In genomic region chr7:19308454-19309277, GRCm38 (mm10) we compare ENCODE assay signal across 8 mouse cellular contexts. TPM values are rescaled to one million over a fixed set of nuclear protein-coding genes. Genes with fewer than 3 reads are reported as not detected.
DNase-seq lines count a peak whose midpoint lies in the region; ATAC-seq and TF ChIP-seq lines count a peak whose summit lies in the region.

No protein-coding gene starts in this region.

- TF ChIP-seq RAD21 in MEL (IDR thresholded peaks at IDR 0.05; ENCODE audit: low read depth, low read length), result no peak

- H3K36me3 ChIP-seq in MEL (ENCODE audit: control insufficient read depth in 1 of 2, insufficient read depth in 2 of 2, low read length in 2 of 2), result peaks cover 0 to 4% of the 10 kb centered on the region in 2 experiments; a peak in 1 of 4 replicates
- no peaks in the 10 kb centered on the region for H3K36me3 ChIP-seq in forebrain, postnatal 0 days (ENCODE audit: insufficient read depth)

- peak overlapping the region; percentile 94 for H3K4me2 ChIP-seq in forebrain, postnatal 0 days (ENCODE audit: low read depth)

- peak overlapping the region; percentile 79 for H3K9ac ChIP-seq in MEL (ENCODE audit: control insufficient read depth, low read depth, low read length, poor library complexity, severe bottlenecking)
- peak overlapping the region; percentile 53 for H3K9ac ChIP-seq in forebrain, postnatal 0 days

- DNase-seq in MEL (ENCODE audit: low read depth, low spot score), result peak; percentile 98
- DNase-seq in cerebellum, adult 2 months, result peak; percentile 97 to 98
- peak; percentile 98 for DNase-seq in forebrain, postnatal 0 days
- DNase-seq in heart, postnatal 4 days, result peak; percentile 98
- DNase-seq in layer of hippocampus, adult 2 months (ENCODE audit: low spot score in 2 of 2), result peak; percentile 96 to 97
- DNase-seq in lung, adult 2 months, result peak; percentile 94
- peak; percentile 94 for DNase-seq in testis, postnatal 14 days (ENCODE audit: low spot score)

- H3K4me3 ChIP-seq in MEL (ENCODE audit: control insufficient read depth in 1 of 2, insufficient read depth in 1 of 2, low read depth in 2 of 2, low read length in 2 of 2), result peak overlapping the region; percentile 81 to 91
- H3K4me3 ChIP-seq in cerebellum, adult 2 months (replicated peaks; ENCODE audit: insufficient read depth, low read depth, low read length), result peak overlapping the region; percentile 73
- peak overlapping the region; percentile 60 for H3K4me3 ChIP-seq in forebrain, postnatal 0 days (ENCODE audit: low read depth, low read length)
- H3K4me3 ChIP-seq in layer of hippocampus, adult 2 months, result peak overlapping the region; percentile 63
- peak overlapping the region; percentile 92 for H3K4me3 ChIP-seq in lung, adult 2 months (replicated peaks; ENCODE audit: extremely low read depth, low read depth, low read length)

- peak; percentile 94 for ATAC-seq in forebrain, postnatal 0 days
- ATAC-seq in neutrophil, adult 5-6 weeks (ENCODE audit: extremely low read depth, insufficient number of reproducible peaks, low FRiP score, poor library complexity, severe bottlenecking), result peak; percentile 62

- peak; percentile 23 to 68; a peak in 2 of 4 replicates for TF ChIP-seq POLR2A in MEL (IDR thresholded peaks at IDR 0.05; ENCODE audit: control insufficient read depth in 1 of 2, insufficient read depth in 1 of 2, low read depth in 1 of 2, low read length in 2 of 2, poor library complexity in 1 of 2)
- peak; percentile 73; the same call in 1 of the 2 replicates for TF ChIP-seq POLR2A in cerebellum, adult 2 months (IDR thresholded peaks at IDR 0.05; ENCODE audit: borderline replicate concordance, insufficient read depth, low read length)
- TF ChIP-seq POLR2A in lung, adult 2 months (IDR thresholded peaks at IDR 0.05; ENCODE audit: borderline replicate concordance, extremely low read depth, low read depth, low read length), result peak; percentile 60; the same call in 1 of the 2 replicates

- WGBS in cerebellum, adult 2 months, result 1% methylated on average over 58 of the region's 58 CpGs
- under 1% methylated on average over 57 of the region's 58 CpGs for WGBS in forebrain, postnatal 0 days
- under 1% methylated on average over 58 of the region's 58 CpGs for WGBS in lung, adult 2 months

- H3K27ac ChIP-seq in MEL (ENCODE audit: control insufficient read depth, low read depth, low read length), result peak overlapping the region; percentile 65
- peak overlapping the region; percentile 82 for H3K27ac ChIP-seq in cerebellum, adult 2 months (ENCODE audit: insufficient read depth, low read length)
- peak overlapping the region; percentile 60; the same call in 1 of the 2 replicates for H3K27ac ChIP-seq in forebrain, postnatal 0 days (ENCODE audit: low read depth, low read length)
- H3K27ac ChIP-seq in layer of hippocampus, adult 2 months, result peak overlapping the region; percentile 98

- no peaks in the 10 kb centered on the region; the same call in 1 of the 2 replicates for H3K79me2 ChIP-seq in MEL (ENCODE audit: control insufficient read depth, insufficient read depth, low read length, poor library complexity)

- H3K4me1 ChIP-seq in MEL (ENCODE audit: control insufficient read depth in 1 of 2, insufficient read depth in 2 of 2, low read length in 2 of 2), result peaks cover 3 to 16% of the 10 kb centered on the region in 2 experiments; a peak in 3 of 4 replicates
- H3K4me1 ChIP-seq in cerebellum, adult 2 months (ENCODE audit: control insufficient read depth, insufficient read depth, low read length), result peaks cover 3% of the 10 kb centered on the region; the same call in 1 of the 2 replicates
- peaks cover 11% of the 10 kb centered on the region for H3K4me1 ChIP-seq in forebrain, postnatal 0 days (ENCODE audit: insufficient read depth)
- H3K4me1 ChIP-seq in lung, adult 2 months (ENCODE audit: control insufficient read depth, insufficient read depth, low read length), result peaks cover 9% of the 10 kb centered on the region

- H3K9me3 ChIP-seq in MEL (replicated peaks; ENCODE audit: insufficient read depth, low read length), result no peaks in the 10 kb centered on the region
- H3K9me3 ChIP-seq in forebrain, postnatal 0 days (ENCODE audit: low read length), result no peaks in the 10 kb centered on the region

- TF ChIP-seq EP300 in MEL (IDR thresholded peaks at IDR 0.05; ENCODE audit: low read depth in 1 of 2, low read length in 2 of 2), result 0 out of 4 replicates have a peak, but pooled peaks of 1 of the 2 experiments have one; percentile 9

- TF ChIP-seq CTCF in MEL (IDR thresholded peaks at IDR 0.05 in 2 of 3, conservative IDR thresholded peaks at IDR 0.05 in 1 of 3; ENCODE audit: control insufficient read depth in 1 of 3, insufficient read depth in 1 of 3, low read depth in 2 of 3, low read length in 3 of 3, poor library complexity in 1 of 3, severe bottlenecking in 1 of 3), result no peak
- TF ChIP-seq CTCF in cerebellum, adult 2 months (IDR thresholded peaks at IDR 0.05; ENCODE audit: borderline replicate concordance, insufficient read depth, low read depth, low read length), result no peak
- peak; percentile 57 for TF ChIP-seq CTCF in forebrain, postnatal 0 days (IDR thresholded peaks at IDR 0.05; ENCODE audit: low read depth)
- peak; percentile 41 for TF ChIP-seq CTCF in layer of hippocampus, adult 2 months (conservative IDR thresholded peaks at IDR 0.05)
- TF ChIP-seq CTCF in lung, adult 2 months (IDR thresholded peaks at IDR 0.05; ENCODE audit: insufficient read depth, low read length), result no peak

- peaks cover 2 to 3% of the 10 kb centered on the region in 2 experiments; a peak in 1 of 4 replicates for H3K27me3 ChIP-seq in MEL (ENCODE audit: control insufficient read depth in 1 of 2, insufficient read depth in 2 of 2, low read length in 2 of 2)
- H3K27me3 ChIP-seq in cerebellum, adult 2 months (ENCODE audit: control insufficient read depth, insufficient read depth, low read length), result peaks cover 2% of the 10 kb centered on the region; the same call in 1 of the 2 replicates
- peaks cover 24% of the 10 kb centered on the region for H3K27me3 ChIP-seq in forebrain, postnatal 0 days (ENCODE audit: insufficient read depth, low read length)

TF ChIP-seq in MEL, 35 proteins besides CTCF, POLR2A, EP300 and RAD21 (continues in another document):
- TF ChIP-seq MAX (IDR thresholded peaks at IDR 0.05; ENCODE audit: low read length) (peak; percentile 88), ZNF384 (IDR thresholded peaks at IDR 0.05; ENCODE audit: low read depth, low read length) (no peak)

RNA-seq across cellular contexts. Expression of gene Fosb, which starts 1.2 kb away (rescaled TPM):
- 0.04 and 0.10 TPM in 2 replicates for total RNA-seq in MEL (2012; rRNA removed)
- under 1 TPM in 1 of 2 experiments, not detected in 1; 0.49 TPM for polyA plus RNA-seq in MEL (2012; ENCODE audit: insufficient read depth in 1 of 2, insufficient read length in 2 of 2, low read depth in 1 of 2, low replicate concordance in 2 of 2, missing spikeins in 1 of 2)
- polyA plus RNA-seq in cerebellum, adult 2 months (2012; rRNA removed), result 0.67 and 0.71 TPM in 2 replicates
- 1.6 and 5.1 TPM in 2 replicates for total RNA-seq in forebrain, postnatal 0 days (2014; rRNA removed)
- 0.28 and 0.36 TPM in 2 replicates for polyA plus RNA-seq in forebrain, postnatal 0 days (2015; fragmentation: Nextera tagmentation; extraction: Ambion mirVana)
- under 1 TPM; 0.52 to 0.86 TPM for total RNA-seq in heart, postnatal 4 days (2021)
- total RNA-seq in layer of hippocampus, adult 2 months (2021), result 10 to 100 TPM; 12.8 to 14.1 TPM
- 4.0 and 4.6 TPM in 2 replicates for polyA plus RNA-seq in lung, adult 2 months (2012; rRNA removed)
- 60.5 and 64.4 TPM in 2 replicates for total RNA-seq in neutrophil, adult 5-6 weeks (2017)

RNA-seq across cellular contexts. Expression of gene Rtn2, which starts 26.2 kb away (rescaled TPM):
- total RNA-seq in MEL (2012; rRNA removed), result 0.27 and 0.52 TPM in 2 replicates
- 1 to 10 TPM in 1 of 2 experiments, not detected in 1; 1.4 TPM for polyA plus RNA-seq in MEL (2012; ENCODE audit: insufficient read depth in 1 of 2, insufficient read length in 2 of 2, low read depth in 1 of 2, low replicate concordance in 2 of 2, missing spikeins in 1 of 2)
- polyA plus RNA-seq in cerebellum, adult 2 months (2012; rRNA removed), result 96.9 and 101 TPM in 2 replicates
- 154 and 163 TPM in 2 replicates for total RNA-seq in forebrain, postnatal 0 days (2014; rRNA removed)
- polyA plus RNA-seq in forebrain, postnatal 0 days (2015; fragmentation: Nextera tagmentation; extraction: Ambion mirVana), result 126 and 136 TPM in 2 replicates
- 10 to 100 TPM; 30.2 to 32.3 TPM for total RNA-seq in heart, postnatal 4 days (2021)
- 10 to 100 TPM; 90.3 to 92.7 TPM for total RNA-seq in layer of hippocampus, adult 2 months (2021)
- 56.3 and 76.2 TPM in 2 replicates for polyA plus RNA-seq in lung, adult 2 months (2012; rRNA removed)
- not detected in 2 replicates for total RNA-seq in neutrophil, adult 5-6 weeks (2017)

RNA-seq across cellular contexts. Expression of gene Ppm1n, which starts 28.8 kb away (rescaled TPM):
- total RNA-seq in MEL (2012; rRNA removed), result not detected in 2 replicates
- polyA plus RNA-seq in MEL (2012; ENCODE audit: insufficient read depth in 1 of 2, insufficient read length in 2 of 2, low read depth in 1 of 2, low replicate concordance in 2 of 2, missing spikeins in 1 of 2), result not detected
- 1.1 and 2.0 TPM in 2 replicates for polyA plus RNA-seq in cerebellum, adult 2 months (2012; rRNA removed)
- total RNA-seq in forebrain, postnatal 0 days (2014; rRNA removed), result 2.3 and 3.2 TPM in 2 replicates
- polyA plus RNA-seq in forebrain, postnatal 0 days (2015; fragmentation: Nextera tagmentation; extraction: Ambion mirVana), result 0.69 and 1.1 TPM in 2 replicates
- total RNA-seq in heart, postnatal 4 days (2021), result under 1 TPM in 1 of 2 experiments, not detected in 1; 0.26 TPM
- not detected for total RNA-seq in layer of hippocampus, adult 2 months (2021)
- 0.23 and 0.36 TPM in 2 replicates for polyA plus RNA-seq in lung, adult 2 months (2012; rRNA removed)
- total RNA-seq in neutrophil, adult 5-6 weeks (2017), result not detected in 2 replicates

RNA-seq across cellular contexts. Expression of gene Ercc1, which starts 35.9 kb away (rescaled TPM):
- total RNA-seq in MEL (2012; rRNA removed), result 22.2 and 25.9 TPM in 2 replicates
- polyA plus RNA-seq in MEL (2012; ENCODE audit: insufficient read depth in 1 of 2, insufficient read length in 2 of 2, low read depth in 1 of 2, low replicate concordance in 2 of 2, missing spikeins in 1 of 2), result 10 to 100 TPM in 1 of 2 experiments, not detected in 1; 37.5 TPM
- 52.2 and 53.9 TPM in 2 replicates for polyA plus RNA-seq in cerebellum, adult 2 months (2012; rRNA removed)
- 56.6 and 73.6 TPM in 2 replicates for total RNA-seq in forebrain, postnatal 0 days (2014; rRNA removed)
- 80.5 and 81.0 TPM in 2 replicates for polyA plus RNA-seq in forebrain, postnatal 0 days (2015; fragmentation: Nextera tagmentation; extraction: Ambion mirVana)
- 10 to 100 TPM; 42.4 to 43.5 TPM for total RNA-seq in heart, postnatal 4 days (2021)
- total RNA-seq in layer of hippocampus, adult 2 months (2021), result 10 to 100 TPM; 51.7 to 51.9 TPM
- polyA plus RNA-seq in lung, adult 2 months (2012; rRNA removed), result 38.7 and 46.6 TPM in 2 replicates
- total RNA-seq in neutrophil, adult 5-6 weeks (2017), result 19.6 and 28.2 TPM in 2 replicates

RNA-seq across cellular contexts. Expression of gene Vasp, which starts 37.0 kb away (rescaled TPM):
- 121 and 130 TPM in 2 replicates for total RNA-seq in MEL (2012; rRNA removed)
- polyA plus RNA-seq in MEL (2012; ENCODE audit: insufficient read depth in 1 of 2, insufficient read length in 2 of 2, low read depth in 1 of 2, low replicate concordance in 2 of 2, missing spikeins in 1 of 2), result 100 to 1,000 TPM in 1 of 2 experiments, not detected in 1; 185 TPM
- 30.8 and 32.9 TPM in 2 replicates for polyA plus RNA-seq in cerebellum, adult 2 months (2012; rRNA removed)
- total RNA-seq in forebrain, postnatal 0 days (2014; rRNA removed), result 40.6 and 45.9 TPM in 2 replicates
- 30.0 and 30.6 TPM in 2 replicates for polyA plus RNA-seq in forebrain, postnatal 0 days (2015; fragmentation: Nextera tagmentation; extraction: Ambion mirVana)
- total RNA-seq in heart, postnatal 4 days (2021), result 100 to 1,000 TPM; 117 to 119 TPM
- 10 to 100 TPM; 15.7 to 17.1 TPM for total RNA-seq in layer of hippocampus, adult 2 months (2021)
- polyA plus RNA-seq in lung, adult 2 months (2012; rRNA removed), result 194 TPM in 2 replicates
- 400 and 419 TPM in 2 replicates for total RNA-seq in neutrophil, adult 5-6 weeks (2017)

Comparison
In these comparisons a context has a peak if more than half of its experiments do, and no peak if none do; other contexts are left out.
1. Peak in every context shown above with its lines: DNase-seq, ATAC-seq, H3K4me3 ChIP-seq and H3K27ac ChIP-seq.
2. CTCF ChIP-seq: peak in forebrain, postnatal 0 days (single experiment) and layer of hippocampus, adult 2 months (single experiment); none in MEL (0 of 3), cerebellum, adult 2 months (single experiment) and lung, adult 2 months (single experiment).
3. RNA of gene Rtn2, which starts 26.2 kb away (total RNA-seq): 154 to 163 TPM in forebrain, postnatal 0 days, 90.3 to 92.7 TPM in layer of hippocampus, adult 2 months and 30.2 to 32.3 TPM in heart, postnatal 4 days; 0.27 to 0.52 TPM in MEL and not detected in neutrophil, adult 5-6 weeks; every median in the first group is over 10 times any median in the second.